Mouse (Mus musculus) CH12.LX (cell line): ENCODE results near the gene Scand1. TPM values are rescaled to one million over a fixed set of nuclear protein-coding genes. Genes with fewer than 3 reads are reported as not detected.

Experiments
- DNase-seq: peaks from one replicate; pipeline ENCODE4 v3.0.0-alpha.2; 2013; ENCODE audit errors: extremely low read depth
- H3K27ac ChIP-seq: 2 replicates; pipeline ENCODE4 v1.5.1; 2012; ENCODE audit warnings: low read depth, mild to moderate bottlenecking, control low read depth, moderate library complexity; ENCODE audit not compliant: insufficient read depth
- H3K27me3 ChIP-seq: replicated peaks from 2 replicates; pipeline ENCODE3; 2012; ENCODE audit warnings: inconsistent platforms
- H3K36me3 ChIP-seq, 2 experiments: replicated peaks in 1 of 2; 2 replicates each; pipeline versions ENCODE3 to v1.6.1; 2012; ENCODE audit warnings: inconsistent platforms in 1 of 2, low read length in 1 of 2, mild to moderate bottlenecking in 1 of 2, mixed read lengths in 1 of 2, moderate library complexity in 1 of 2; ENCODE audit not compliant: control insufficient read depth in 1 of 2, insufficient read depth in 1 of 2
- H3K4me1 ChIP-seq, 2 experiments: 2 replicates each; pipeline ENCODE4 v1.6.1; 2012; ENCODE audit warnings: inconsistent platforms in 1 of 2, moderate library complexity in 1 of 2; ENCODE audit not compliant: insufficient read depth in 2 of 2, control insufficient read depth in 1 of 2
- H3K4me2 ChIP-seq: 2 replicates; pipeline ENCODE4 v1.6.1; 2012; ENCODE audit warnings: low read depth, mild to moderate bottlenecking, control low read depth; ENCODE audit not compliant: poor library complexity, insufficient read depth, severe bottlenecking
- H3K4me3 ChIP-seq, 3 experiments: fragments of 150-350 bp in 1 of 3; sonication (generic) in 1 of 3; replicated peaks in 1 of 3; 2 replicates each; pipeline versions ENCODE3 to v1.5.1; 2011 to 2012; ENCODE audit warnings: low read depth in 2 of 3, low read length in 2 of 3, mild to moderate bottlenecking in 2 of 3, moderate library complexity in 2 of 3, control low read depth in 1 of 3, improper control_type of control experiment in 1 of 3, inconsistent platforms in 1 of 3, mixed read lengths in 1 of 3; ENCODE audit not compliant: poor library complexity in 1 of 3
- H3K79me2 ChIP-seq: replicated peaks from 2 replicates; pipeline ENCODE4 v1.6.1; 2012; ENCODE audit warnings: mild to moderate bottlenecking, moderate library complexity; ENCODE audit not compliant: control insufficient read depth, poor library complexity, insufficient read depth, severe bottlenecking; ENCODE audit errors: extremely low read depth
- H3K9ac ChIP-seq: 2 replicates; pipeline ENCODE4 v1.6.1; 2012; ENCODE audit warnings: low read depth, mild to moderate bottlenecking, control low read depth, moderate library complexity; ENCODE audit not compliant: insufficient read depth
- H3K9me3 ChIP-seq: replicated peaks from 2 replicates; pipeline ENCODE3; 2012; ENCODE audit warnings: low read length, inconsistent platforms, mixed read lengths
- CHD1 ChIP-seq: IDR thresholded peaks from 2 replicates; pipeline ENCODE4 v1.6.1; 2012; ENCODE audit warnings: low read depth, low read length, improper control_type of control experiment, inconsistent platforms
- CHD2 ChIP-seq: IDR thresholded peaks from 2 replicates; pipeline ENCODE4 v1.6.1; 2011; ENCODE audit warnings: low read length, improper control_type of control experiment
- CTCF ChIP-seq, 2 experiments: IDR thresholded peaks in 1 of 2; conservative IDR thresholded peaks in 1 of 2; 2 replicates each; pipeline ENCODE4 v1.5.1; 2011 to 2012; ENCODE audit warnings: low read depth in 2 of 2, low read length in 2 of 2, improper control_type of control experiment in 1 of 2, inconsistent platforms in 1 of 2, mild to moderate bottlenecking in 1 of 2, moderate library complexity in 1 of 2
- E2F4 ChIP-seq: IDR thresholded peaks from 2 replicates; pipeline ENCODE4 v1.6.1; 2011; ENCODE audit warnings: low read depth, low read length, improper control_type of control experiment; ENCODE audit not compliant: insufficient replicate concordance
- ETS1 ChIP-seq: conservative IDR thresholded peaks from 2 replicates; pipeline ENCODE4 v1.6.1; 2012; ENCODE audit warnings: low read depth, mild to moderate bottlenecking, inconsistent platforms, low read length, improper control_type of control experiment, moderate library complexity
- GABPA ChIP-seq: IDR thresholded peaks from 2 replicates; pipeline ENCODE4 v1.6.1; 2012; ENCODE audit warnings: low read depth, low read length, improper control_type of control experiment, inconsistent platforms; ENCODE audit not compliant: insufficient replicate concordance
- HCFC1 ChIP-seq: IDR thresholded peaks from 2 replicates; pipeline ENCODE4 v1.6.1; 2012; ENCODE audit warnings: low read depth, mild to moderate bottlenecking, inconsistent platforms, low read length, improper control_type of control experiment
- JUND ChIP-seq: conservative IDR thresholded peaks from 2 replicates; pipeline ENCODE4 v1.6.1; 2011; ENCODE audit warnings: low read depth, low read length, improper control_type of control experiment
- MEF2A ChIP-seq: IDR thresholded peaks from 2 replicates; pipeline ENCODE4 v1.6.1; 2014; ENCODE audit warnings: low read depth, mild to moderate bottlenecking, inconsistent platforms, low read length, improper control_type of control experiment, borderline replicate concordance
- MXI1 ChIP-seq: IDR thresholded peaks from 2 replicates; pipeline ENCODE4 v1.6.1; 2011; ENCODE audit warnings: mild to moderate bottlenecking, low read depth, low read length, improper control_type of control experiment
- MYC ChIP-seq: IDR thresholded peaks from 2 replicates; pipeline ENCODE4 v1.6.1; 2011; ENCODE audit warnings: low read depth, mild to moderate bottlenecking, improper control_type of control experiment, low read length
- NELFE ChIP-seq: IDR thresholded peaks from 2 replicates; pipeline ENCODE4 v1.6.1; 2011; ENCODE audit warnings: low read depth, low read length, improper control_type of control experiment
- POLR2AphosphoS2 ChIP-seq: IDR thresholded peaks from 2 replicates; pipeline ENCODE4 v1.6.1; 2011; ENCODE audit warnings: low read depth, low read length, improper control_type of control experiment
- RAD21 ChIP-seq: IDR thresholded peaks from 2 replicates; pipeline ENCODE4 v1.6.1; 2011; ENCODE audit warnings: low read depth, mild to moderate bottlenecking, low read length, improper control_type of control experiment, moderate library complexity
- RCOR1 ChIP-seq: conservative IDR thresholded peaks from 2 replicates; pipeline ENCODE4 v1.6.1; 2012; ENCODE audit warnings: low read depth, mild to moderate bottlenecking, inconsistent platforms, low read length, improper control_type of control experiment
- SMC3 ChIP-seq: IDR thresholded peaks from 2 replicates; pipeline ENCODE4 v1.6.1; 2011; ENCODE audit warnings: low read depth, low read length, improper control_type of control experiment
- TBP ChIP-seq: conservative IDR thresholded peaks from 2 replicates; pipeline ENCODE4 v1.6.1; 2011; ENCODE audit warnings: low read depth, low read length, improper control_type of control experiment
- UBTF ChIP-seq: IDR thresholded peaks from 2 replicates; pipeline ENCODE4 v1.6.1; 2012; ENCODE audit warnings: low read depth, mild to moderate bottlenecking, inconsistent platforms, low read length, improper control_type of control experiment, moderate library complexity
- ZMIZ1 ChIP-seq: IDR thresholded peaks from 2 replicates; pipeline ENCODE4 v1.6.1; 2012; ENCODE audit warnings: low read depth, mild to moderate bottlenecking, inconsistent platforms, low read length, improper control_type of control experiment
- ZNF384 ChIP-seq: IDR thresholded peaks from 2 replicates; pipeline ENCODE4 v1.6.1; 2012; ENCODE audit warnings: low read depth, low read length, improper control_type of control experiment, inconsistent platforms
- dilution Hi-C: fragments of 300-500 bp; cut with MboI; formaldehyde crosslinking; loops from 2 replicates; pipeline ENCODE4 v1.14.3; 2020; ENCODE audit warnings: low sequenced_read_pairs; ENCODE audit not compliant: extremely low pct_unique_long_range_greater_than_20kb, extremely low pct_ligation_motif_present
- in situ Hi-C: fragments of 300-500 bp; cut with MboI; formaldehyde crosslinking; loops from 3 replicates; pipeline ENCODE4 v1.14.3; 2019; ENCODE audit warnings: low sequenced_read_pairs, low pct_ligation_motif_present, low pct_unique_long_range_greater_than_20kb, mixed read lengths
- polyA plus RNA-seq: library from polyadenylated mRNA; unstranded; fragments of >175 nt; gene quantifications from 2 replicates; pipeline ENCODE4 v1.2.1, GENCODE M21; 2012; ENCODE audit warnings: low read depth; ENCODE audit not compliant: insufficient read length
- total RNA-seq, 2 experiments: library from RNA; depleted of rRNA; stranded (reverse); fragments of 300-350 nt in 1 of 2; fragments of >200 nt in 1 of 2; gene quantifications; 2 replicates each; pipeline ENCODE4 v1.2.3; 2012 to 2014

Scand1 gene
- total and polyA plus RNA-seq, 3 experiments, result 48.5 to 86.6 (median 72.6) TPM

DNA sequence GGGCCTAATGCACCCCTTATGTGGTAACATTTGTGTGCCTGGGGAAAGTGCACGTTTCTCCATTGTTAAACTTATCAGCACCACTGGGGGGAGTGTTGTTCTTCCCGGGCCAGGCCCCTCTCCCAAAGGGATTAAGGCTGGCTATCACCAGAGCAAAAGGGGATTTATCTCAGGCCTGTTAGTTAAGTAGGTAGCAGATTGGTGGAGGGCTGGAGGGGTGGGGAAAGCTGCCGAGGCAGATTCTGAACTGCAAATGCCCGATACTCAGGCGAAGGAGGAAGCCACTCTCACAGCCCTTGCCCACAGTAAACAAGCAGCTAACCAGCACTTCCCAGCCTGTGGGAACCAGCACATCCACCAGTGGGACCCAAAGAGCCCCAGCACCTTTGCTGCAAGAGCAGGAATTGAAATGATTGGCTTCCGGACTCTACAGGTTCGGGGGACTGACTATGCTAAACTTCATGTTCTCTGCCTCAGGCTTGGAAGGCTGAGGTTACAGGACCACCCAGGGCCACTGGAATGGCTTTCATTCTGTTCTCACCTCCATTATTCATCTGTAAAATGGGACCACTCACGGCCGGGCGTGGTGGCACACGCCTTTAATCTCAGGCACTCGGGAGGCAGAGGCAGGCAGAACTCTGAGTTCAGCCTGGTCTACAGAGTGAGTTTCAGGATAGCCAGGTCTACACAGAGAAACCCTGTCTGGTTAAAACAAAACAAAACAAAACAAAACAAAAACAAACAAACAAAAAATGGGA, 32.5 kb upstream of the Scand1 start:
- Histone ChIP-seq H3K9ac (no peak overlapping the region), H3K27ac (no peak overlapping the region), H3K4me1 (peaks cover 0 to 6% of the 10 kb centered on the region in 2 experiments; a peak in 1 of 4 replicates), H3K4me2 (no peak overlapping the region)
- dilution Hi-C loops, result no loop called here
- peak in 1 of 2 experiments; percentile 51; a peak in 2 of 4 replicates for TF ChIP-seq CTCF (conservative IDR thresholded peaks at IDR 0.05 in 1 of 2, IDR thresholded peaks at IDR 0.05 in 1 of 2; ENCODE audit: low read depth in 2 of 2, low read length in 2 of 2)
- TF ChIP-seq RAD21, result peak; percentile 36
- peak; percentile 25 for TF ChIP-seq SMC3
- TF ChIP-seq MYC, result no peak
- TF ChIP-seq NELFE, result no peak
- TF ChIP-seq, all 38 proteins: peak for 3
- Histone ChIP-seq H3K4me3 (no peak overlapping the region), H3K27me3 (no peaks in the 10 kb centered on the region), H3K36me3 (peaks cover 0 to 10% of the 10 kb centered on the region in 2 experiments), H3K9me3 (no peaks in the 10 kb centered on the region), H3K79me2 (no peaks in the 10 kb centered on the region)
- in situ Hi-C loops, result no loop called here
- DNase-seq, result no peak

DNA sequence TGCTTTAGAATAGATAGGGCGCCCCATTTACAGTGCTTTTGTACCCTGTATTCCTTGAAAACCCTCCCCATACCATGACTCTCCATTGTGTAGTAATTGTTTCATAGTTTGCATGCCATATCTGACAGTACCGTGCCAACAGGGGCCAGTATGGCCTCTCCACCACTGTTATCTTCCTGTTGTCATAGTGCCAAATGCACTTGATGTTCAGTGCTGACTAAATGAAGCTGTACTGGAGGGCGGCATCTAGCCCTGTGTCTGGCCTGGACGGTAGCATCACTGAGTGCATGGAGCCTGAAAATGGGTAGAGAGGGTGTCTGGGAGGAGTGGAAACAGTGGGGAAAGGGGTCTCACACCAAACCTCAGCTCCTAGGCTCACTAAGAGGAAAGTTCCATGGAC, 27.6 kb upstream of the Scand1 start:
- H3K79me2 ChIP-seq, result no peaks in the 10 kb centered on the region
- no peak for TF ChIP-seq HCFC1
- no peak for TF ChIP-seq RCOR1
- TF ChIP-seq ZNF384, result no peak
- TF ChIP-seq, all 38 proteins: peak for 0

DNA sequence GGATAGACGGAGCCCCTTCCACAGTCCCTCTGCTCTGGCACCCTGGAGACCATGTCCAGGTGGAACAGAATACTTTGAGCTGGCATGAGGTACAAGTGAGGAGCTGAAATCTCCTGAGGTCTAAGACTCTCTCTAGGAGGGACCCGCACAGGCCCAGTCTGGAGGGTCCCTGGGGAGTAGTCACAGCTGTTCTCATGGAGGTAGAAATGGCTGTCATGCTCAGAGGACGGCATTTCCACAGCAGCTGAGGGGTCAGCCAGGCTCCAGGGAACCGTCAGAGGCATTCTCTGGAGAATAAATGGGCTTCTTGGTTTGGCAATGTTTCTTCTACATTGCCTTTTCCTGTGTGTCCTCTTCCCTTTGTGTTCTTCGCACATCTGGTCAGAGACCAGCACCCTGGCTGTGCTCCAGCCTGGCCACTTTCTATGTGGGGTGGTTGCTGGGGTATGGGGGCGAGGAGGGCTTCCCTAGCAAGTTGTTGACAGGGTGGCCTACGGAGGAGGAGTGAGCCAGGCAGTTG, 19.0 kb upstream of the Scand1 start:
- H3K4me3 ChIP-seq, result no peak overlapping the region
- no peak overlapping the region for H3K4me2 ChIP-seq
- DNase-seq, result no peak
- no peak for TF ChIP-seq JUND
- no peak for TF ChIP-seq CHD1
- TF ChIP-seq E2F4, result no peak
- no peak for TF ChIP-seq ZMIZ1
- no peak for TF ChIP-seq CTCF (conservative IDR thresholded peaks at IDR 0.05 in 1 of 2, IDR thresholded peaks at IDR 0.05 in 1 of 2; ENCODE audit: low read depth in 2 of 2, low read length in 2 of 2)
- TF ChIP-seq UBTF, result no peak
- no peak for TF ChIP-seq POLR2AphosphoS2
- TF ChIP-seq TBP, result no peak
- TF ChIP-seq GABPA, result no peak
- no peak for TF ChIP-seq HCFC1
- TF ChIP-seq ETS1, result no peak
- no peak for TF ChIP-seq CHD2
- TF ChIP-seq MXI1, result no peak
- no peak for TF ChIP-seq ZNF384
- no peak for TF ChIP-seq MEF2A
- dilution Hi-C loops, result no loop called here
- no peaks in the 10 kb centered on the region for H3K79me2 ChIP-seq
- in situ Hi-C loops, result no loop called here
- H3K27ac ChIP-seq, result no peak overlapping the region
- peaks cover 0 to 6% of the 10 kb centered on the region in 2 experiments for H3K36me3 ChIP-seq
- no peaks in the 10 kb centered on the region for H3K27me3 ChIP-seq
- H3K9ac ChIP-seq, result no peak overlapping the region
- H3K9me3 ChIP-seq, result peaks cover 7% of the 10 kb centered on the region
- peaks cover 0 to 8% of the 10 kb centered on the region in 2 experiments; a peak in 2 of 4 replicates for H3K4me1 ChIP-seq

More for the DNA sequence above, 27.6 kb upstream of the Scand1 start:
- Histone ChIP-seq H3K4me2 (no peak overlapping the region), H3K4me3 (no peak overlapping the region), H3K27ac (no peak overlapping the region), H3K27me3 (no peaks in the 10 kb centered on the region), H3K9me3 (no peaks in the 10 kb centered on the region), H3K4me1 (peaks cover 0 to 5% of the 10 kb centered on the region in 2 experiments; a peak in 1 of 4 replicates), H3K9ac (no peak overlapping the region), H3K36me3 (peaks cover 0 to 25% of the 10 kb centered on the region in 2 experiments)
- DNase-seq, result no peak
- in situ Hi-C loops, result no loop called here
- dilution Hi-C loops, result no loop called here
